Mouse (Mus musculus): Measurements from ENCODE around the gene Mex3a. TPM values are rescaled to one million over a fixed set of nuclear protein-coding genes. Genes with fewer than 3 reads are reported as not detected.

Mex3a gene
- polyA plus RNA-seq (2017; shearing (Covaris generic)): 1 to 10 TPM in 1 of 2 experiments, under 1 TPM in 1; 0.60 to 1.5 TPM

GRCm38 (mm10) chr3:88532299-88532674, at the start of gene Mex3a:
Mex3a (plus strand) TSS chr3:88532395.
- ATAC-seq: no peak

GRCm38 (mm10) chr3:88483141-88483540, 49.1 kb upstream of the Mex3a start:
- no peak for ATAC-seq

- peak; percentile 70 for ATAC-seq
Measured at GRCm38 (mm10) chr3:88483621-88484020, 48.6 kb upstream of the Mex3a start.

- no peak for ATAC-seq
Measured at GRCm38 (mm10) chr3:88484597-88485316, 47.4 kb upstream of the Mex3a start.

GRCm38 (mm10) chr3:88486043-88486442, 46.2 kb upstream of the Mex3a start:
- ATAC-seq: no peak

- ATAC-seq: no peak
Measured at GRCm38 (mm10) chr3:88486887-88487286, 45.3 kb upstream of the Mex3a start.

GRCm38 (mm10) chr3:88487396-88487795, 44.8 kb upstream of the Mex3a start:
- no peak for ATAC-seq

GRCm38 (mm10) chr3:88493706-88494582, 38.3 kb upstream of the Mex3a start:
- no peak for ATAC-seq

GRCm38 (mm10) chr3:88494836-88495628, 37.2 kb upstream of the Mex3a start:
- no peak for ATAC-seq

- ATAC-seq: no peak
Measured at GRCm38 (mm10) chr3:88495741-88496415, 36.3 kb upstream of the Mex3a start.

GRCm38 (mm10) chr3:88499580-88499979, 32.6 kb upstream of the Mex3a start:
- ATAC-seq: no peak

GRCm38 (mm10) chr3:88500087-88500486, 32.1 kb upstream of the Mex3a start:
- no peak for ATAC-seq

- no peak for ATAC-seq
Measured at GRCm38 (mm10) chr3:88500655-88501365, 31.4 kb upstream of the Mex3a start.

GRCm38 (mm10) chr3:88501366-88502030, 30.7 kb upstream of the Mex3a start:
- ATAC-seq: no peak

GRCm38 (mm10) chr3:88502031-88502571, 30.1 kb upstream of the Mex3a start:
- ATAC-seq: no peak

- ATAC-seq: peak; percentile 98
Measured at GRCm38 (mm10) chr3:88502641-88503504, 29.3 kb upstream of the Mex3a start.

GRCm38 (mm10) chr3:88503505-88503863, 28.7 kb upstream of the Mex3a start:
- no peak for ATAC-seq

- ATAC-seq: no peak
Measured at GRCm38 (mm10) chr3:88503881-88504746, 28.1 kb upstream of the Mex3a start.

GRCm38 (mm10) chr3:88505081-88505480, 27.1 kb upstream of the Mex3a start:
- ATAC-seq: no peak
